Mouse (Mus musculus) ovary, postnatal 10 days (tissue): Measurements from ENCODE around the gene Sncb.

Experiments
- DNase-seq: peaks from one replicate; pipeline ENCODE4 v3.0.0; 2022; ENCODE audit warnings: low spot score

The Sncb gene

GRCm38 (mm10) chr13:54749061-54749863 is 17.1 kb downstream of the Sncb start:
- DNase-seq, result no peak

DNA sequence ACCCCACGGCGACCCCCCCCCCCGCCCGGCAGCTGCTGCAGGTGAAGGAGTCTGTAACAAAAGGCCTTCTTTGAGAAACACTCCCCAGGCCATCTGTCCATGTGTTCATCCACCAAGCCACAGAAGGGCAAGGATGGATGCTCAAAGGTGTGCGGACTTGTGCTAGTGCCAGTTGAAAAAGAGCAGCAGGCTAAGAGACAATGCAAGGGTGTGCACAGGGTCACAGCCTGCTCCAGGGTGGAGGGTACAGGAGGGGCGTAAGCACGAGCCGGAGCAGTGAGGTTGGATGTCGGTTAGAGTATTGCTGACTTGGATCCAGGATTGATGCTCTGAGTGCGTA is 17.7 kb downstream of the Sncb start:
- no peak for DNase-seq

DNA sequence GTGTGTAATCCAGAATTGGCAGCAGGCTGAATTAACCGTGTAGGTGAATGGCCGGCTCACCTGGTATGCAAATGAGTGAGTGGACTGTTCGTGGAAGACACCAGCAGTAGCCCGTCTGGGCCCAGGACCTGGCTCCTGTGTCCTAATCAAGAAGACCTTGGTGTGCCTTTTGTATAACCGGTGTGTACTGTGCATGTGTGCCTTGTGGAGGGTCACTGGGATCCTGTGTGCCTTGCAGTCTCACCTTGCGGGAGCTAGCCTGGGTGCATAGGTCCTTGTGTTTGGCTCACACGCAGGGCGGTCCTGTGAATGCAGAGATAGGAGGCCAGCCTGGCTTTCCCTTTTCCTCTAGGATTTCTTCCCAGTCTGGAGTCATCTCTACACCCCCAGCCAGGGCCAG is 18.2 kb downstream of the Sncb start:
- DNase-seq, result no peak

- DNase-seq, result no peak
Observed at GRCm38 (mm10) chr13:54746896-54747295, 19.5 kb downstream of the Sncb start.

GRCm38 (mm10) chr13:54746110-54746509 is 20.3 kb downstream of the Sncb start:
- DNase-seq, result no peak

GRCm38 (mm10) chr13:54738213-54738601 is 28.2 kb downstream of the Sncb start:
- DNase-seq, result no peak

GRCm38 (mm10) chr13:54737488-54738212 is 28.7 kb downstream of the Sncb start:
- no peak for DNase-seq

GRCm38 (mm10) chr13:54736931-54737330 is 29.5 kb downstream of the Sncb start:
- no peak for DNase-seq

- no peak for DNase-seq
Observed at GRCm38 (mm10) chr13:54726131-54726530, 40.3 kb downstream of the Sncb start.

DNA sequence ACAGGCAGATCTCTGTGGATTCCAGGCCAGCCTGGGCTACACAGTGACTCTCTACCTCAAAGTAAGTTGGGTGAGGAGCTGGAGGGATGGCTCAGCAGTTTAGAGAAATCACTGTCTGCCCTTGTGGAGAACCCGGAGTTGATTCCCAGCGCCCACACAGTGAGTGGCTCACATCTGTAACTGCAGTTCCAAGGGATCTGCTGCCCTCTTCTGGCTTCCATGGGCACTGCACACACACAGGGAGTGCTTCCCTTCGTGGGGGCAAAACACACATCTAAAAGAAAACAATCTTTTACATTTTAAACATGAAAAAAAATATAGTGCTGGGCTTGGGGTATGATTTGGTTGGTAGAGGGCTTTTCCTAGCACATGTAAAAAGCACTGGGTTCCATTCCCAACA is 43.3 kb downstream of the Sncb start:
- DNase-seq, result no peak

DNA sequence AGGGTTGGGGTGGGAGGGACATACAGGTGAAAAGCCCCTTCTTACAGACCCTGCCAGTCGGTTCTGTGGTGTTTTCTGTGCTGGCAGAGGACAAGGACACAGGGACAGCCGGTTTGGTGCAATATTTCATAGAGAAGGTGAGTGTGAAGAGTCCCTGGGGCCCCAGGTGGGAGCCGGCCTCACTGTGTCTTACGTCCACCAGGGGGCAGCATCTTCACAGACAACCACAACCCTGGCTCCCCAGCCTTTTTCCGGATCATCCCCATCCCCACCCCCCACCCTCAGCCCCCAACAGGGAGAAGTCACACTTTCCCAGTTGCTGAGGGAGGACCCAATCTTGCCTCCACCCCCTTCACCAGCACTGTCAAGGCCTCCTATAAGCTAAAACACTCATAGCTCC is 49.5 kb downstream of the Sncb start:
- DNase-seq, result no peak

- DNase-seq, result no peak
Observed at GRCm38 (mm10) chr13:54714996-54715395, 51.4 kb downstream of the Sncb start.

GRCm38 (mm10) chr13:54714393-54714792 is 52.0 kb downstream of the Sncb start:
- DNase-seq, result no peak

- no peak for DNase-seq
Observed at GRCm38 (mm10) chr13:54710866-54711265, 55.5 kb downstream of the Sncb start.
